Mouse (Mus musculus): ENCODE data around the gene Dock10. TPM values are rescaled to one million over a fixed set of nuclear protein-coding genes. Genes with fewer than 3 reads are reported as not detected.

Gene Dock10
- polyA plus RNA-seq, 1 experiment from 2014 or later, result 2.1 TPM

DNA sequence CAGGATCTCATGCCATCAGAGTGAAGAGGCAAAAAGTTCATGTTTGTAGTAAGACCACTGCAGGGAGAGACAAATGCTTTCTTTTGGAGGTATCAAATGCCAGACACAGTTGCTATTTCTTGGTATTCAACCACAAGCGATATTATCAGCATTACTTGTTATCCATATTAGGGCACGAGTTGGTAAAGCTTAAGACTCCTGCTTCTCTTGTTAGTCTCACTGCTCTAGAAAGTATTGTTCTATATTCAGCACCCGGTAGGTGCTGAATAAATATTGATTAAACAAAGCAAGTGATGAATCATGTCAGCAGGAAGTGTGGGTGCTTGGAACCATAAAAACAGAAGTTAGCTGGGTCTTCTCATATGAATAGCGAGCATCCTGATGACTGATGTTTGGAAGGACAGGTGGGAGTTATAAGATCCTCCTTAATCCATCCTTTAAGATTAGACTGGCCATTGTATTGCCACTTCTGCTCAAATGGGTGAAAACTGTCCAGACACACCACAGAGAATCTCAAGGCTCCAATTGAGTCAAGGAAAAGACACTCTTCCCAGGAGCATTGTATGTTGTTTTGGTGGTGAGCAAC, 114.4 kb downstream of the Dock10 start:
- no peak overlapping the region for H3K4me2 ChIP-seq (replicated peaks)
- H3K27ac ChIP-seq (replicated peaks), result no peak overlapping the region
- H3K4me1 ChIP-seq, result no peaks in the 10 kb centered on the region
- H3K4me3 ChIP-seq, result no peak overlapping the region
- no peak overlapping the region for H3K9ac ChIP-seq (replicated peaks)
- H3K9me3 ChIP-seq, result no peaks in the 10 kb centered on the region
- no peaks in the 10 kb centered on the region for H3K36me3 ChIP-seq
- no peaks in the 10 kb centered on the region for H3K27me3 ChIP-seq
- 91% methylated on average over 4 of the region's 4 CpGs for WGBS
- ATAC-seq (replicated peaks), result no peak

DNA sequence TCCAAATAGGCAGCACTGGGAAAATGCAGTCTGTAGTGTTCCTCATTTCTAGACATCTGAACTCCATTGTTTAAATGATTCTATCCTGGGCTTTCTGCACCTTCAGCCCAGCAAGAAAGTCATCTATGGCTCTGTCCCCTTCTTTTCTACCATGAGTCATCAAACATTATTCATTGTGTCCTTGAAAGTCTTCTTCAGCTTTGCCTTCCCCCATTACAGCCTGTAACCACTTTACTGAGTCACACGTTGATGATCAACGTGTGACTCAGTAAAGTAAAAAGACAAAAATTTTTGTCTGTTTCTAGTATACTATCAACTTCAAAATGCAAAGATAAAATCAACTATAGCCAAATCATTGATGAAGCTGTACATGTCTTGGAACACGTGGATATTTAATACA, 116.5 kb downstream of the Dock10 start:
- WGBS, result 88% methylated on average over 3 of the region's 3 CpGs
- no peaks in the 10 kb centered on the region for H3K36me3 ChIP-seq
- H3K4me1 ChIP-seq, result no peaks in the 10 kb centered on the region
- no peaks in the 10 kb centered on the region for H3K9me3 ChIP-seq
- H3K4me3 ChIP-seq, result no peak overlapping the region
- H3K4me2 ChIP-seq (replicated peaks), result no peak overlapping the region
- ATAC-seq (replicated peaks), result no peak
- no peak overlapping the region for H3K27ac ChIP-seq (replicated peaks)
- H3K9ac ChIP-seq (replicated peaks), result no peak overlapping the region
- no peaks in the 10 kb centered on the region for H3K27me3 ChIP-seq

DNA sequence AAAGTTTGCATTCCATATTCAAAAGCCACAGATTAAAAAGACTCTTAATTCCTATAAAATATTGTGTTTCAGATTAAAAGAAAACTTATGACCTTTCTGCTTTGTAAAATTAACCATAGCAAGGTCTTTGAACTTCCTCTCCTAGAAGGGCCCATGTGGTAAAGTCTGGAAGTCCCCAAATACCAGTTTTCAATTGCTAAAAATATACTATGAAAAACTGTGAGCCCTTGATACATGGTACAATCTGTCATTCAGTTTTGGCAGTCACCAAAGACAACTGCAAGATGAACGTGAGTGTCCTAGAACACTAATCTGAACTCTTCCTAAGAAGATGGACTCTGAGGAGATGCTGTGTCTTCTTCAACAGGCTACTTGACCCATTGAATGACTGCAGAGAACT, 117.0 kb downstream of the Dock10 start:
- Histone ChIP-seq H3K4me1 (no peaks in the 10 kb centered on the region), H3K36me3 (no peaks in the 10 kb centered on the region), H3K9ac (replicated peaks) (no peak overlapping the region), H3K27ac (replicated peaks) (no peak overlapping the region), H3K27me3 (no peaks in the 10 kb centered on the region), H3K4me3 (no peak overlapping the region), H3K4me2 (replicated peaks) (no peak overlapping the region), H3K9me3 (no peaks in the 10 kb centered on the region)
- ATAC-seq (replicated peaks), result no peak
- 82% methylated on average over 1 of the region's 1 CpGs for WGBS

DNA sequence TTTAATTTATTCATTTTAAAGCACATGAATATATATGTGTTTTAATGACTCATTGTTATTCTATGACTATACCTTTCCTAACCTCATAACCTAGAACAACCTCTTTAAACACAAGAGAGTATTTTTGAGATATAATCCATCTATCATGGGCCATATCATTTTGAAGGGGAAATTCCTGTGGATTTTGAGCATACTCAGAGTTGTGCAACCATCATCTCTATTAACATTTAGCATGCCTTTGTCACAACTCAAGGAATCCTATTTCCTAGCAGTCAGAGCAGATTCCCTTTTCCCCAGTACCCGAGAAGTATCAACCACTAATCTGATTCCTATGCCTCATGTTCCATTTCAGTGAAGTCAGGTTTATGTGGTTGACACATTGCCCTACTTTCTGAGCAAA, 118.8 kb downstream of the Dock10 start:
- Histone ChIP-seq H3K36me3 (no peaks in the 10 kb centered on the region), H3K27ac (replicated peaks) (no peak overlapping the region), H3K9ac (replicated peaks) (no peak overlapping the region), H3K27me3 (no peaks in the 10 kb centered on the region), H3K9me3 (no peaks in the 10 kb centered on the region), H3K4me1 (no peaks in the 10 kb centered on the region), H3K4me2 (replicated peaks) (no peak overlapping the region), H3K4me3 (no peak overlapping the region)
- WGBS, result 100% methylated on average over 1 of the region's 1 CpGs
- no peak for ATAC-seq (replicated peaks)

DNA sequence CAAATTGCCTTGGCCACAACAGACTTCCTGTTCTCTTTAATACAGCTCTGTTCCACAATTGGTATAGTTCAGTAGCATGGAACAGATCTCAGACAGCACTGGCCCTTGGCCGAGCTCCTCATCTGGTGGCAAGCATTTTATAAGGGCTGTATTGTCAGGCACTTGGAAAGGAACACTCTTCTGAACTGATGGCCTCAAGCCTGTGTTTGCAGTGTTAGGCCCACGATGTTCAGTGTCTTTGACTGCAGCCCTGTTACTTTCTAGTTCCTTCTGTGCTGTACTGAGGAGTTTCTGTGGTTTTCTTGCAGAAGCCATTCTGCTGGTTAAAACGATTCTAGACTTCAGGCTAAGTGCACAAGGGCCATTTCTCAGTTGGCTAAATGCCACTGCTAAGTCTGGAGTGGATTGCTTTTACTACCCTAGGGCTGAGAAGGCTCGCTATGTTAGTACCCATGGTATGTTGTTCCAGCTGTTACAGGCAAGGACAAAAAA, 121.1 kb downstream of the Dock10 start:
- Histone ChIP-seq H3K4me2 (replicated peaks) (no peak overlapping the region), H3K9me3 (no peaks in the 10 kb centered on the region), H3K36me3 (no peaks in the 10 kb centered on the region), H3K27ac (replicated peaks) (no peak overlapping the region), H3K4me3 (no peak overlapping the region), H3K9ac (replicated peaks) (no peak overlapping the region), H3K27me3 (no peaks in the 10 kb centered on the region), H3K4me1 (no peaks in the 10 kb centered on the region)
- no peak for ATAC-seq (replicated peaks)
- 70% methylated on average over 4 of the region's 4 CpGs for WGBS

GRCm38 (mm10) chr1:80635825-80636224, 122.5 kb downstream of the Dock10 start:
- ATAC-seq (replicated peaks), result no peak
- Histone ChIP-seq H3K27ac (replicated peaks) (no peak overlapping the region), H3K27me3 (no peaks in the 10 kb centered on the region), H3K9me3 (no peaks in the 10 kb centered on the region), H3K36me3 (no peaks in the 10 kb centered on the region), H3K4me3 (no peak overlapping the region), H3K9ac (replicated peaks) (no peak overlapping the region), H3K4me2 (replicated peaks) (no peak overlapping the region), H3K4me1 (peaks cover under 1% of the 10 kb centered on the region)
- 94% methylated on average over 4 of the region's 4 CpGs for WGBS

DNA sequence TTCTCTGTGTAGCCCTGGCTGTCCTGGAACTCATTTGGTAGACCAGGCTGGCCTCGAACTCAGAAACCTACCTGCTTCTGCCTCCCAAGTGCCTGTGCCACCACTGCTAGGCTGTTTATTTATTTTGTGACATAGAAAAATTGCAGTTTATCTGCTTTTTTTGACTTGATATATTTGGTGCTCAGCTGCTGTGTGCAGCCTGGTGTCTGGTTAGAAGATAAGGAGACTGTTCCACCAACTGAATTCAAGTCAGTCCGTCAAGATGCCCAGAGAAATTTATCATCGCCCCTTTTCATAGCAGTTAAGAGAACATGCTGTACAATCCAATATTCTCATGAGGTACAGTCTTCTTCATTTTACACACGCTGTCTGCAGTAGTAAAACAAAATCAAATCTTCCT, 124.8 kb downstream of the Dock10 start:
- Histone ChIP-seq H3K4me2 (replicated peaks) (no peak overlapping the region), H3K4me3 (no peak overlapping the region), H3K36me3 (no peaks in the 10 kb centered on the region), H3K27ac (replicated peaks) (no peak overlapping the region), H3K9ac (replicated peaks) (no peak overlapping the region), H3K4me1 (peaks cover 7% of the 10 kb centered on the region), H3K9me3 (no peaks in the 10 kb centered on the region), H3K27me3 (no peaks in the 10 kb centered on the region)
- WGBS, result 92% methylated on average over 4 of the region's 4 CpGs
- no peak for ATAC-seq (replicated peaks)

GRCm38 (mm10) chr1:80630179-80631149, 127.9 kb downstream of the Dock10 start:
- Histone ChIP-seq H3K36me3 (no peaks in the 10 kb centered on the region), H3K9ac (replicated peaks) (no peak overlapping the region), H3K9me3 (no peaks in the 10 kb centered on the region), H3K27ac (replicated peaks) (peak overlapping the region; percentile 57; the same call in 1 of the 2 replicates), H3K27me3 (no peaks in the 10 kb centered on the region), H3K4me3 (no peak overlapping the region), H3K4me2 (replicated peaks) (no peak overlapping the region), H3K4me1 (peaks cover 7% of the 10 kb centered on the region)
- ATAC-seq (replicated peaks), result peak; percentile 78
- WGBS, result 31% methylated on average over 5 of the region's 5 CpGs

DNA sequence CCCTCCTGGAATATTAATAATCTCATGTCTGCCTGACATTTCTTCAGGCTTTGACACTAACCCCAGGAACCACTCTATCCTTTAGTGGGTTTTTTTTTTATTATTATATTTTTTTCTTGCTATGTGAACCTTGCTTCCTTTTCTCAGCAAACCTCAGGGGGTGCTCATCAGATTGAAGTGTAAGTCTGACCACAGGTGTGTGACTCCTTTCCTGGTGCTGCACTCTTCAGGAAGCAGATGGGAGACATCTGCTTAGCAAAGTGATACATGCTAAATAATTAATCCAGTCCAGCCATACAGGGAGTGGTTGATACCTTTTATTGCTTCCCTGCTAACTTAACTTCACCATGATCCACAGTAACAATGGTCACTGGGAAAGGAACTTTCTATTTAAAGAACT, 130.3 kb downstream of the Dock10 start:
- H3K36me3 ChIP-seq, result no peaks in the 10 kb centered on the region
- H3K9ac ChIP-seq (replicated peaks), result no peak overlapping the region
- ATAC-seq (replicated peaks), result no peak
- H3K4me3 ChIP-seq, result no peak overlapping the region
- H3K9me3 ChIP-seq, result no peaks in the 10 kb centered on the region
- no peaks in the 10 kb centered on the region for H3K27me3 ChIP-seq
- H3K4me2 ChIP-seq (replicated peaks), result no peak overlapping the region
- peaks cover 7% of the 10 kb centered on the region for H3K4me1 ChIP-seq
- H3K27ac ChIP-seq (replicated peaks), result no peak overlapping the region

DNA sequence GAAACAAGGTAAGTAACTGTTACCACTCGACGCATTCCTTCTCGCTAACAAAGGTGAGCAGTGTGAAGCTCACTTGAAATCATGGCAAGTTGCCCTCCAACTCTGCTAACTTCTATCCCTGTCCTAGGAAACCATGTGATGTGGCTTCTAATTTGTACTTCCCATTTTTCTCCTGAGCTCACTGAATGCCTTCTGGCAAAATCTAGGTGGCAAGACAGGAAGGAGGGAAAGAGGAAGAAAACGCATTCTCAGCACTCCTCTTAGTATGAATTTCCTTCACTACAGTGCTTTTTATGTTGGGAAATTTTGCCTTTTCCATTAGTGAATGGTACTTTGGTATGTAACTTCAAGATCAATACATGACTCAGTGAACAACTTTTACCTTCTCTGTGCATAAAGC, 131.5 kb downstream of the Dock10 start:
- Histone ChIP-seq H3K4me1 (peaks cover 7% of the 10 kb centered on the region), H3K36me3 (no peaks in the 10 kb centered on the region), H3K4me3 (no peak overlapping the region), H3K4me2 (replicated peaks) (no peak overlapping the region), H3K9ac (replicated peaks) (no peak overlapping the region), H3K27ac (replicated peaks) (no peak overlapping the region), H3K27me3 (no peaks in the 10 kb centered on the region), H3K9me3 (no peaks in the 10 kb centered on the region)
- 92% methylated on average over 4 of the region's 4 CpGs for WGBS
- no peak for ATAC-seq (replicated peaks)

- Histone ChIP-seq H3K27ac (replicated peaks) (no peak overlapping the region), H3K4me2 (replicated peaks) (no peak overlapping the region), H3K9me3 (no peaks in the 10 kb centered on the region), H3K27me3 (no peaks in the 10 kb centered on the region), H3K36me3 (no peaks in the 10 kb centered on the region), H3K9ac (replicated peaks) (no peak overlapping the region), H3K4me1 (peaks cover 2% of the 10 kb centered on the region), H3K4me3 (no peak overlapping the region)
- no peak for ATAC-seq (replicated peaks)
- 63% methylated on average over 1 of the region's 1 CpGs for WGBS
These were observed 133.0 kb downstream of the Dock10 start for GRCm38 (mm10) chr1:80625371-80625770.

DNA sequence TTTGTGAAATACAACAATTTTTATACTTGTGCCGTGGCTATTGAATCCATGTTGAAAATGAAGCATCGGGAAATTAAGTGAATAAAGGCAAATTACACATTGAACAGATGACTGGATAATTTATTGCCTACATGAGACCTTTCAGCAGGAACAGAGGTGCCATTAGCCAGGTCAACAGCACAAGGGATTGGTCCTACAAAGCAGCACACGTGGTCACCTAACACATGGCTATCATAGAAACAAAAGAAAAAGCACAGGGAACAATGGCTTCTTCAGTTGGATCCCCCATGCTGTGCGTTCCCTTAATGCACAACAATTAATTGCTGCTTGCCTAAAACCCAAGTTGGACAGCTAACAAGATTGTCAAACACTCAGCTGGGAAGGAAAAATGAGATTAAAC, 133.8 kb downstream of the Dock10 start:
- Histone ChIP-seq H3K27ac (replicated peaks) (no peak overlapping the region), H3K4me3 (no peak overlapping the region), H3K27me3 (no peaks in the 10 kb centered on the region), H3K4me2 (replicated peaks) (no peak overlapping the region), H3K36me3 (no peaks in the 10 kb centered on the region), H3K9ac (replicated peaks) (no peak overlapping the region), H3K9me3 (no peaks in the 10 kb centered on the region), H3K4me1 (no peaks in the 10 kb centered on the region)
- no peak for ATAC-seq (replicated peaks)
- 32% methylated on average over 4 of the region's 4 CpGs for WGBS

Measured in forebrain, embryonic 15.5 days (tissue).